Mouse (Mus musculus) thymus, postnatal 25 days (tissue): Measurements from ENCODE around the gene Sox15.

ENCODE experiments used
- DNase-seq: peaks from one replicate; pipeline ENCODE4 v3.0.0; 2022

The Sox15 gene

DNA sequence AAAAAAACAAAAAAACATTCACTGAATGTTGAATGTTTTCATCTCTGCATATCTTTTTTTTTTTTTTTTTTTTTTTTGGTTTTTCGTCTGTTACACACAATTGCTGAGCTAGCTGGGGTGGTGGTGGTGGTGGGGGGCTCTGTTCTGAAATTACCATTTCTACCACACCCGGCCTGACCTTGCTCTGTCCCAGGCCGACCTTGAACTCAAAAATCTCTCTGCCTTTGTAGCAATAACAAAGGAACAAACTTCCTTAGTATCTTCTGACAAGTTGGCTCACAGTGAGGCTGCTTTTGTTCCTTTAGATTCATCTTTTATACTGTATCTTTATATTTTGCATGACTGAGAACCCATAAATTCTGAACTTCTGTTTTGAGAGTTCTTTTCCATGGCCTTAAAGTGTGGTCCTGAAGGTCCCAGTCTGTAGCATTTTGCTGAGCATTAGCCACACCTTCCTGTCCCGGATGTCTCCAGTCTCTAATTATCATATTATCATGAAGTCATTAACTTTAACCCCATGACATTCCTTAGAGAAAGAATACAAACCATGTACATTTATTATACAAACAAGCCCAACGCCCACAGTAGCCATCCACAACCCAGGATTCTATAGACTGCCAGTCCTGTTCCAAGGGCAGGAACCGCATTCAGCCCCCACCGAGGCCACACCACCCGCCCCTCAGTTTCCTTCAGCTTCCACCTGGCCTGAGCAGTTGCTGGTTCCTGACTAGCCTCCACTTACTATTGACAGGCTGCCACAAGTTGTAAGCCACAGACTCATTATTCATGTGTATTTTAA is 48.9 kb downstream of the Sox15 start:
- DNase-seq, result no peak

GRCm38 (mm10) chr11:69704613-69705010 is 49.5 kb downstream of the Sox15 start:
- no peak for DNase-seq
